Mouse (Mus musculus) gonadal fat pad, adult 2 months (tissue): ENCODE data around the gene Fbll1. TPM values are rescaled to one million over a fixed set of nuclear protein-coding genes. Genes with fewer than 3 reads are reported as not detected.
"Not testable (repeated sequence)": the region's sequence is repeated elsewhere in the genome, so short reads cannot be mapped to it uniquely, and the experiment has no call there.

Experiments used
- DNase-seq: peaks from one replicate; pipeline ENCODE4 v3.0.0-alpha.2; 2012; ENCODE audit warnings: low read depth
- polyA plus RNA-seq: library from polyadenylated mRNA; depleted of rRNA; stranded (reverse); fragments of >200 nt; gene quantifications from 2 replicates; pipeline ENCODE4 v1.2.3, GENCODE M21; 2012; rRNA removed

The Fbll1 gene
- 0.10 TPM in 1 of 2 replicates, not detected in the other for polyA plus RNA-seq

- DNase-seq: no peak
Observed at GRCm38 (mm10) chr11:35798874-35799273, at the start of gene Fbll1. Gene Fbll1 (minus strand): TSS chr11:35798884.

- no peak for DNase-seq
Observed at GRCm38 (mm10) chr11:35844299-35844698, 45.6 kb upstream of the Fbll1 start.

DNA sequence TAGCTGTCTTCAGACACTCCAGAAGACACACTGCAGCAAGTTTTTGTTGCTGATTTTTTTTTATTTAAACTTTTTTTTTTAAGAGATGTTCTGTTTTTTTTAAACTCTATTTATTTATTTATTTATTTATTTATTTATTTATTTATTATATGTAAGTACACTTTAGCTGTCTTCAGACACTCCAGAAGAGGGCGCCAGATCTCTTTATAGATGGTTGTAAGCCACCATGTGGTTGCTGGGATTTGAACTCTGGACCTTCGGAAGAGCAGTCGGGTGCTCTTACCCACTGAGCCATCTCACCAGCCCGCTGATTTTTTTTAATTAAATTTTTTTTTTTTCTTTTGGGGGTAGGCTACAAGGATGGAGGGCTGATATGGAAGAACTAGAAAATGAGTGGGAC, 43.9 kb upstream of the Fbll1 start:
- DNase-seq: not testable (repeated sequence)

DNA sequence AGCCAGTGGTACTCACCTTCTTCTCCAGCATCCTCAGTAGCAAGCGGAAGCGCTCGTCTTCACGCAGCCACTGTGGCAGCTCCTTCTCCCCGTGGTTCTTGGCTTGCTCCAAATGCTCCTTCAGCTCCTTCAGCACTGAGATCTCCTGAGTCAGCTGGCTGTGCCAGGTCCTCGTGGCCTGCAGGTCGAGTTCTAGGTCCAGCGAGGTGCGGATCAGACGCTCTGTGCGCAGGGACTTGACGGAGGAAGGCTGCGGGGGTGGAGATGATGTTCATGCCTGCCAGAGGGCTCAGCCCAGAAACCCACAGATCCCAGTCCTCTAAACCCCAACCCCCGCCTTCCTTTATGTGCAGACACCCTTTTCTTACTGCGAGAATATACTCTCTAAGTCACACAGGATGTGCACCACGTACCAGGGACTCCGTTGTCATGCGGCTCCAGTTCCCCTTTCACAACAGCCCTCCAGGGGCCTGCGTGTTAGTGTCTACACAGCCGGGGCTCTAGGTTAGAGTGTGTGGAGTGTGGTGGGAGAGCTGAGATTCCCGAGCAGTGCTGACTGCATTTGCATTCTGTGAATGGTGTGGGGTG, 43.1 kb upstream of the Fbll1 start:
- no peak for DNase-seq

GRCm38 (mm10) chr11:35840806-35841205, 42.1 kb upstream of the Fbll1 start:
- not testable (repeated sequence) for DNase-seq

DNA sequence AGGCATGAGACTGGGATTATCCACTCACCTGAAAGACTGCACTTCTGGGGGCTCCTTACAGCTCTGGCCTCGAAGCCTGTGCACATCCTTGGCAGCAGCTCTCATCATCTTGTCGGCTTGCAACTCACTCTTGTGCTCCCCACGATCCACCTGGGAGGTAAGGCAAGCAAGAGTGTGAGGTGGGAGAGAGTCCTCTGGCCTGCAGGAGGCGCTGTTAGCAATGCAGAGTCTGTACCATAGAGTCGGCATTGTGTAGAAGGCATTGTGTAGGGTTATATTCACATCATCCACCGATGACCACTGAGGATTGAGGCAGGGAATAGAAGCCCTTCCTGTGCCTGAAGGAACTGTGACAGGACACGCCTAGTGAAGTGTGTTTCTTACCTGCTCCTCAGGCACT, 41.6 kb upstream of the Fbll1 start:
- no peak for DNase-seq

GRCm38 (mm10) chr11:35838345-35839338, 40.0 kb upstream of the Fbll1 start:
- no peak for DNase-seq

- no peak for DNase-seq
Observed at GRCm38 (mm10) chr11:35837156-35838126, 38.8 kb upstream of the Fbll1 start.

DNA sequence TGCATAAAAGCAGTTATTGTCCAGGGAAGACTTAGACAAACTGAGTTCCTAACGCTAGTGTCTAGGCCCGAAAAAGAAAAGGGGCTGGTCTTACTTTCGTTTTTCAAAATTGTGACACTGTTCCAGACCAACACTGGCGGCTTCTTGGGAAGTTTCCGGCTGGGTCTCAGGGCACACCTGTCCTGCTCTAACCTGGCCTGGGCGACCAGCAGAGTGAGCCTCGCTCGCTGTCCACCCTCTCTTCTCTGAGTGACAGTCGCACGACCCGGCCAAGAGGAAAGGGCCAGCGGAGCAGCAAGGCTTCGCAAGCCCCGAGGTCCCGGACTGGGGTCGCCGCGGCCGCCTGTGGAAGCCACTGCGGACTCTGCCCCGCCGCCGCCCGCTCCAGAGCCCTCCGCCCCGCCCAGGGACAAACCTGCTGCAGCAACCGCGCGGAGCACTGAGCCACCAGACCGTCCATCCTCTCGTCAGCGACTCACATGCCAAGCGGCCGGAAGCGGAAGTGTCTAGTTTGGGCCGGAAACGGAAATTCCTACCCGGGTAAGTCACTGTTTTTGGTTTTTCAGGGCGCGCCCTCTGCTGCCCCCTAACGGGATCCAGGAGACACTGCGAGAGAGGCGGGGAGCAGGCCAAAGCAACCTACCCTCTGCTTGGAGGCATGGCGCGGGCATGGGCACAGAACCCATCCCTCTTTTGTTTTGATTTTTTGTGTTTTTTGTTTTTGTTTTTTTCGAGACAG, 35.5 kb upstream of the Fbll1 start, which contains the start of gene Rars:
Gene Rars, minus strand, starts transcription at position 485 of the 739 bp plus-strand sequence.
- DNase-seq: peak; percentile 40

DNA sequence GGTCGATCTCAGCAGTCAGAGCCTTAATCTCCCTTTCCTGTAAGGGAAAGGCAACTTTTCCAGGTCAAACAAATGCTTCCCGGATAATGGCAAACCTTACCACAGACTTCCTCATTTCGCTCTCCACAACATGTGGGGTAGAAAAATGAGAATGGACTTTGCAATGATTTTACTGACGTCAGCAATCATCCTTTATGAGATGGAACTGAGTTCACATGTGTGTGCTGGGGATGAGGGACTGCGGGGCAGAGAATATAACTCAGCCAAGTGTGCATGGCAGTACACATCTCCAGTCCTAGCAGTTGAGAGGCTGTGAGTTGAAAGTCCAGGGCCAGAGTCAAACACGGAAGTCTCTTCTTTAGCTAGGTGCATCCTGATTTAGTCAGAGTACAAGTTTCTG, 34.6 kb upstream of the Fbll1 start:
- DNase-seq: no peak

- peak; percentile 52 for DNase-seq
Observed at GRCm38 (mm10) chr11:35832139-35832538, 33.5 kb upstream of the Fbll1 start.

DNA sequence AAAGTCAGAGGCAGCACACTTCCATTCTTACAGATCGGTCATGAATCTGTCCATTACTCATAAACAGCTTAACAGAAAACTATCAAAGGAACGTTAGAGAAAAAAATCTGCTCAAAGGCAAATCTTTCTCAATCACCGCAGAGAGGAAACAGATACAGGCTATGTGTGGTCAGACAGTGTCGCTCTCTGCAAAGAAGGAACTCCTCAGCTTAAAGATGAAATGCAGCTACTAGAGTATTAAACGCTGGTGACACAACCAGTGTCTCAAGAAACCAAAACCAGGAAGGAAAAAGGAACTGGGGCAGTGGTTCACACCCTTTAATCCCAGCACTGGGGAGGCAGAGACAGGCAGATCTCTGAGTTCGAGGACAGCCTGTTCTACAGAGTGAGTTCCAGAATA, 29.0 kb upstream of the Fbll1 start:
- no peak for DNase-seq

DNA sequence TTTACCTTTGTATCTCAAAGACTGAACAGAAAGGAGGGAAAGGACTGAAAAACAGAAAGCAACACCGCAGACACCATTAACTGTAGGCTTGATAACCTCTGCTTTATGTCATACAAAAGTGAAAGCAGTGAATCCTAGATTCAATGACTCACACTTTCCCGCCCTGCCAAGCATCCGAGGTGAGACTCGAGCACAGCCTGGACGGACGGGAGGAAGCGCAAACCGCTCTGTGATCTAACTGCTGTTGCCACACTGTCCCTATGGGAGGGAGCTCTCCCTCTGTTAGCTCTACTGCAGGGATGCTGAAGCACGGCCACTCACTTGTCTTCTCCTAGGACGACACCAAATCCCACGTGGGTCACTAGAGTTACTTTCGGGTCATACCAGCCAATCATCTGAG, 17.6 kb upstream of the Fbll1 start:
- DNase-seq: no peak

DNA sequence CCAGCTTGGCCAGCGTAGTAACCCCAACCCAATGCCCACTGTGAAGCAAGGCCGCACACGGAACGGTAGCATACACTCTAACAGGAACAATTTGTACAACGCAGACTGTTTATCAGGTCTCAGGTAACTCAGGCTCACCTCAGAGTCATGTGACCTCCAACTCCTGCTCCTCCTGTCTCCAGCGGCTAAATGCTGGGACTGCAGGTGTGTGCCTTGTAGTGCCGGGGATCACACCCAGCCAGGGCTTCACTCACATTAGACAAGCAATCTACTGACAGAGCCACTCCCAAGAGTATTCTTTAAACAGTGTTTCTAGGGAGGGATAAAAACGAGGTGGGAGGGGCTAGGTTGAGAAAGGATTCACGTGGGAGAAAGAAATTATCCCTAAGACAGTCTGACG, 12.8 kb upstream of the Fbll1 start:
- DNase-seq: no peak

GRCm38 (mm10) chr11:35801332-35801731, 2.6 kb upstream of the Fbll1 start:
- no peak for DNase-seq

- DNase-seq: no peak
Observed at GRCm38 (mm10) chr11:35798495-35798820, 226 bp downstream of the Fbll1 start.

DNA sequence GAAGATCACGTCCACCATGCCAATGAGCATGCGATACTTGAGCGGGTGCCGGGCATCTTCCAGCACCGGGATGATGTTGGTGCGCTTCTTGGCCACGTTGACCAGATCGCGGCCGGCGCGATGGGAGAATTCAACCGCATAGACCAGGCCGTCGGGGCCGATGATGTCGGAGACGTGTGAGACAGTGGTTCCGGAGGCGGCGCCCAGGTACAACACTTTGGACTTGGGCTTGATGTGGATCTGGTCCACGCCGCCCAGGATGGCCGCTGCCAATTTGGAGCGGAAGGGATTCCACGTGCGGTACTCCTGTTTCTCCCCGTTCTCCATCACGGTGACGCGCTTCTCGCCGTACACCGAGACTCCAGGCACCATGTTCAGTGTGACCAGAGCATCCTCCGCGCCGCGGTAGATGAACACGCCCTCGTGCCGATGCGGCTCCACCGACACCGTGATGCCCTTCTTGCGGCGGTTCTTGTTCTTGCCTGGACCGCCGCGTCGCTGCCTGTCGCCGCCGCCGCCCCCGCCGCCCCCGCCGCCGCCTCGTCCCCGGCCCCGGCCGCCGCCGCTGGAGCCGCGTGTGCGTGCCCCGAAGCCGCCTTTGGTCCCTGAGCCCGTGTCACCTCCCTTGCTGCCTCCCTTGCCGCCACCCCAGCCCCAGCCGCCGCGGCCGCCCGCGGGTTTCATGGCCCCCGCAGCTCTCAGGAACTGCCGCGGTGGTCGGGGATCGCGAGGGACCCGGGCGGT, 761 bp downstream of the Fbll1 start:
- DNase-seq: no peak

DNA sequence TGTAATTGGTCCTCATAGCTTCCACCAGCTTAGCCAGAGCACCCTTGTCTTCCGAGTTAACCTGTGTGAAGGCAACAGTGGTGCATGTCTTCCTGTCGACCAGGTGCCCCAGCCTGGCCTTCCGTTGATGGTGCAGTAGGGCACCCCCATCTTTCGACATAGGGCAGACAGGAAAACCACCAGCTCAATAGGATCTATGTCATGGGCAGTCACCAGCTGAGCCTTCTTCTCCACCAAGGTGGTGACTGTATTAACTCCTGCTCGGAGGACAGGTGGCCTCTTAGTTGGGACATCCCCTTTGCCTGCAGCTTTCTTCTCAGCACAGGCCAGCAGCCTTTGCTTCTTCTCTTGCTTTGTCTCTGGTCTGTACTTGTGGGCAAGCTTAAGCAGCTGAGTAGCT, 5.9 kb downstream of the Fbll1 start:
- not testable (repeated sequence) for DNase-seq

DNA sequence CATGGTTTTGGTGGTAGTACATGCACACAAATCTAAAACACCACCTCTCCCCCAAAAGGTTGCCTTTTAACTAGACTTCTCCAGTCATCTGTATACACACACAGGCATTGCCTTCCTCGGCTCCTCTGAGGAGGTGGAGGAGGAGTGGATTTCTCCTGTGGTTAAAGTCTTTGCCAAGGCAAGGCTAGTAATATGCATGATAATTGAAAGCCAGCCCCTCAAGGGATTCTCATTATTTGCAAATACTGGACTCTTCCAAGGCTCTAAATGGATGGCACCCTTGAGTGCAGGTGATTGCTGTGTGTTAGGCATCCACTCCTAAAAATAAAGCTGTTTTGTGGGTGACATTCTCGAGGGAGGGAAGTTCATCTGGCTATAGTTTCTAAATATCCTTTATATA, 10.2 kb downstream of the Fbll1 start:
- DNase-seq: no peak

GRCm38 (mm10) chr11:35784537-35784936, 14.1 kb downstream of the Fbll1 start:
- DNase-seq: no peak
